Mouse (Mus musculus) midbrain, postnatal 0 days (tissue): ENCODE results near the gene Kiss1. TPM values are rescaled to one million over a fixed set of nuclear protein-coding genes. Genes with fewer than 3 reads are reported as not detected.
A peak's percentile ranks its signal among the peaks of the same experiment; 100 is the strongest.
"Not testable (repeated sequence)": the region's sequence is repeated elsewhere in the genome, so short reads cannot be mapped to it uniquely, and the experiment has no call there.

Experiments
- ATAC-seq: fragments of 200-750 bp; cut with Nextera tagmentation; 2 replicates; pipeline ENCODE4 v1.8.0; 2017; ENCODE audit warnings: moderate number of reproducible peaks, mild to moderate bottlenecking, moderate TSS enrichment, moderate library complexity; ENCODE audit not compliant: low FRiP score
- DNase-seq: peaks from one replicate; pipeline ENCODE4 v3.0.0-alpha.2; 2015; ENCODE audit warnings: low spot score
- H3K27ac ChIP-seq: fragments of 300-500 bp; sonication (generic); 2 replicates; pipeline ENCODE4 v1.5.1; 2014; ENCODE audit warnings: low read depth, mild to moderate bottlenecking, low read length, mixed read lengths
- H3K27me3 ChIP-seq: fragments of 300-500 bp; sonication (generic); 2 replicates; pipeline ENCODE4 v1.6.1; 2014; ENCODE audit warnings: low read length, control low read depth, mixed read lengths; ENCODE audit not compliant: insufficient read depth
- H3K36me3 ChIP-seq: fragments of 300-500 bp; sonication (generic); 2 replicates; pipeline ENCODE4 v1.6.1; 2014; ENCODE audit warnings: low read length, control low read depth, mixed read lengths; ENCODE audit not compliant: insufficient read depth
- H3K4me1 ChIP-seq: fragments of 300-500 bp; sonication (generic); 2 replicates; pipeline ENCODE4 v1.6.1; 2014; ENCODE audit warnings: mild to moderate bottlenecking, control low read depth, antibody characterized with exemption, low read length, mixed read lengths; ENCODE audit not compliant: insufficient read depth
- H3K4me2 ChIP-seq: fragments of 300-500 bp; sonication (generic); 2 replicates; pipeline ENCODE4 v1.6.1; 2014; ENCODE audit warnings: low read depth, mild to moderate bottlenecking, low read length, mixed read lengths; ENCODE audit not compliant: poor library complexity, severe bottlenecking
- H3K4me3 ChIP-seq: fragments of 300-500 bp; sonication (generic); 2 replicates; pipeline ENCODE4 v1.5.1; 2014; ENCODE audit warnings: low read depth, mild to moderate bottlenecking, low read length, moderate library complexity
- H3K9ac ChIP-seq: fragments of 300-500 bp; sonication (generic); replicated peaks from 2 replicates; pipeline ENCODE4 v1.6.1; 2014; ENCODE audit warnings: mild to moderate bottlenecking, low read length, moderate library complexity, mixed read lengths; ENCODE audit not compliant: poor library complexity, severe bottlenecking
- H3K9me3 ChIP-seq: fragments of 300-500 bp; sonication (generic); 2 replicates; pipeline ENCODE4 v1.6.1; 2016; ENCODE audit warnings: low read length, control low read depth
- CTCF ChIP-seq: IDR thresholded peaks from 2 replicates; pipeline ENCODE4 v1.5.1; 2016; ENCODE audit warnings: antibody characterized with exemption, mild to moderate bottlenecking
- WGBS: fragments of 180-500 bp; shearing (Covaris S2); extraction: QIAGEN DNeasy Blood & Tissue Kit; methylation state at CpG from one replicate; pipeline ENCODE4 v1.1.7; 2014; 5-methylcytosine and 5-hydroxymethylcytosine counted together
- polyA plus RNA-seq: library from polyadenylated mRNA; unstranded; fragments of >200 nt; fragmentation: Nextera tagmentation; extraction: Ambion mirVana; gene quantifications from 2 replicates; pipeline ENCODE4 v1.2.1, GENCODE M21; 2015
- total RNA-seq: library from RNA; depleted of rRNA; stranded (reverse); fragments of >200 nt; gene quantifications from 2 replicates; pipeline ENCODE4 v1.2.3, GENCODE M21; 2014

Kiss1 gene
- total and polyA plus RNA-seq, 2 experiments from 2014 or later = 2.6 TPM; not detected in 1

- Histone ChIP-seq H3K36me3 (no peaks in the 10 kb centered on the region), H3K4me1 (peaks cover 19% of the 10 kb centered on the region; the same call in 1 of the 2 replicates), H3K4me2 (no peak overlapping the region), H3K27ac (no peak overlapping the region), H3K9ac (no peak overlapping the region), H3K27me3 (no peaks in the 10 kb centered on the region), H3K9me3 (no peaks in the 10 kb centered on the region), H3K4me3 (no peak overlapping the region)
- no peak for TF ChIP-seq CTCF
- DNase-seq = no peak
- 88% methylated on average over 11 of the region's 11 CpGs for WGBS
- ATAC-seq = no peak
Observed at GRCm38 (mm10) chr1:133332656-133333430, 11.2 kb downstream of the Kiss1 start.

GRCm38 (mm10) chr1:133333937-133334336 is 12.3 kb downstream of the Kiss1 start:
- H3K27ac ChIP-seq = 0 out of 2 replicates have a peak overlapping the region, but pooled peaks have one; percentile 32
- ATAC-seq (peak; percentile 40; the same call in 1 of the 2 replicates), DNase-seq (peak; percentile 59)
- H3K4me2 ChIP-seq = no peak overlapping the region
- no peak overlapping the region for H3K4me3 ChIP-seq
- WGBS = 20% methylated on average over 6 of the region's 6 CpGs
- H3K4me1 ChIP-seq = peaks cover 19% of the 10 kb centered on the region; the same call in 1 of the 2 replicates
- H3K36me3 ChIP-seq = no peaks in the 10 kb centered on the region
- no peaks in the 10 kb centered on the region for H3K27me3 ChIP-seq
- TF ChIP-seq CTCF = no peak
- H3K9me3 ChIP-seq = no peaks in the 10 kb centered on the region
- H3K9ac ChIP-seq = no peak overlapping the region

GRCm38 (mm10) chr1:133340403-133340802 is 18.7 kb downstream of the Kiss1 start:
- whole genome bisulfite sequencing = 70% methylated on average over 1 of the region's 1 CpGs
- DNase-seq, H3K4me2 ChIP-seq, H3K27me3 ChIP-seq, ATAC-seq, H3K4me1 ChIP-seq, H3K36me3 ChIP-seq, H3K4me3 ChIP-seq, H3K9ac ChIP-seq, H3K27ac ChIP-seq, H3K9me3 ChIP-seq: not testable (repeated sequence)

- 91% methylated on average over 2 of the region's 2 CpGs for WGBS
- Histone ChIP-seq H3K27me3 (no peaks in the 10 kb centered on the region), H3K9me3 (no peaks in the 10 kb centered on the region), H3K4me1 (no peaks in the 10 kb centered on the region), H3K4me2 (no peak overlapping the region), H3K9ac (no peak overlapping the region), H3K27ac (no peak overlapping the region), H3K36me3 (no peaks in the 10 kb centered on the region), H3K4me3 (no peak overlapping the region)
- ATAC-seq = no peak
- no peak for TF ChIP-seq CTCF
- DNase-seq = no peak
Observed at GRCm38 (mm10) chr1:133344357-133344756, 22.7 kb downstream of the Kiss1 start.

GRCm38 (mm10) chr1:133346531-133346930 is 24.9 kb downstream of the Kiss1 start:
- TF ChIP-seq CTCF = no peak
- no peak for ATAC-seq

GRCm38 (mm10) chr1:133347226-133347625 is 25.6 kb downstream of the Kiss1 start:
- no peaks in the 10 kb centered on the region for H3K4me1 ChIP-seq
- no peak overlapping the region for H3K9ac ChIP-seq
- DNase-seq = no peak
- no peaks in the 10 kb centered on the region for H3K27me3 ChIP-seq
- H3K4me3 ChIP-seq = no peak overlapping the region
- WGBS = 78% methylated on average over 3 of the region's 3 CpGs
- no peak for TF ChIP-seq CTCF
- H3K36me3 ChIP-seq = no peaks in the 10 kb centered on the region
- no peak for ATAC-seq
- no peak overlapping the region for H3K4me2 ChIP-seq
- no peak overlapping the region for H3K27ac ChIP-seq
- H3K9me3 ChIP-seq = no peaks in the 10 kb centered on the region

More at GRCm38 (mm10) chr1:133346531-133346930, 24.9 kb downstream of the Kiss1 start:
- H3K27me3 ChIP-seq = no peaks in the 10 kb centered on the region
- no peak overlapping the region for H3K4me3 ChIP-seq
- WGBS = 88% methylated on average over 9 of the region's 9 CpGs
- H3K27ac ChIP-seq = no peak overlapping the region
- H3K4me2 ChIP-seq = no peak overlapping the region
- no peak for DNase-seq
- H3K4me1 ChIP-seq = no peaks in the 10 kb centered on the region
- H3K36me3 ChIP-seq = no peaks in the 10 kb centered on the region
- H3K9ac ChIP-seq = no peak overlapping the region
- H3K9me3 ChIP-seq = no peaks in the 10 kb centered on the region
